Comparison of ENCODE assay signal across 20 mouse cellular contexts in the genomic region with DNA sequence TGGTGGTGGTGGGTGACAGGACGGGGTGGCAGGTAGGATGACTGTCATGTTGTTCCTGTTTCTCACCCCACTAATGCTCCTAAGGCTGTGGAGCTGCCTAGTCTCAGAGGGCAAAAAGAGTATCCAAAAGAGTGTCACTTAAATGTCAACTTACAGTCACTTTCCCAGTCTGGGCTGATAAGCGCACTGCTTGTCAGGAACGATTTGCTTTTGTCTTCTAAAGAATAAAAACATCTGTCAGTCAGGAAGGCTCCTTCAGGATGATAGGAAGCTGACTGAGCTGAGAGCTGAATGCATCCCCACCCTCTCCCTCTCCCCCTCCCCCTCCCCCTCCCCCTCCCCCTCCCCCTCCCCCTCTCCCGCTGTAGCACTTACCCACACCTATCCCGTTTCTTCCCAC.
DNase-seq lines count a peak whose midpoint lies in the region; ATAC-seq and TF ChIP-seq lines count a peak whose summit lies in the region.
"Had no signal": no experiment of that assay in that cellular context is flagged by ENCODE, and none has a peak within 500 bp of the region (broad histone marks: within the 10 kb centered on the region; RNA-seq: fewer than 3 reads in every experiment).

No protein-coding gene starts in this region.

- no peak overlapping the region for H3K27ac ChIP-seq in forebrain, embryonic 13.5 days
- no peak overlapping the region for H3K27ac ChIP-seq in forebrain, embryonic 14.5 days (ENCODE audit: low read depth, low read length)
- H3K27ac ChIP-seq in forebrain, postnatal 0 days (ENCODE audit: low read depth, low read length): no peak overlapping the region
- no peak overlapping the region for H3K27ac ChIP-seq in forebrain, embryonic 11.5 days (ENCODE audit: low read depth, low read length)
- H3K27ac ChIP-seq in heart, postnatal 0 days (ENCODE audit: low read depth): no peak overlapping the region
- peak overlapping the region; percentile 98 for H3K27ac ChIP-seq in brown adipose tissue, adult 24 weeks (replicated peaks; ENCODE audit: low read depth, low read length)
- H3K27ac ChIP-seq: heart, embryonic 13.5 days; hindbrain, embryonic 10.5 days; hindbrain, embryonic 13.5 days; intestine, embryonic 15.5 days had no signal

- no peak for DNase-seq in forebrain, embryonic 14.5 days (ENCODE audit: low spot score)
- DNase-seq in forebrain, postnatal 0 days: no peak
- no peak for DNase-seq in forebrain, embryonic 11.5 days (ENCODE audit: low spot score)
- DNase-seq in heart, postnatal 0 days (ENCODE audit: low spot score): no peak
- DNase-seq in heart, adult 9 months (ENCODE audit: low spot score in 2 of 2): no peak
- DNase-seq: adrenal gland, adult 8-10 months; adrenal gland, postnatal 25 days; cerebellum, adult 18-20 months; cerebellum, adult 9-10 months; cerebellum, postnatal 14 days; gastrocnemius, postnatal 25 days; kidney, adult 11 months had no signal

- no peak overlapping the region for H3K4me2 ChIP-seq in forebrain, embryonic 13.5 days
- no peak overlapping the region for H3K4me2 ChIP-seq in forebrain, embryonic 14.5 days (ENCODE audit: low read length)
- H3K4me2 ChIP-seq in forebrain, postnatal 0 days (ENCODE audit: low read depth): no peak overlapping the region
- no peak overlapping the region for H3K4me2 ChIP-seq in forebrain, embryonic 11.5 days (ENCODE audit: low read depth, low read length, severe bottlenecking)
- no peak overlapping the region for H3K4me2 ChIP-seq in heart, postnatal 0 days (ENCODE audit: low read depth, low read length)
- H3K4me2 ChIP-seq: heart, embryonic 13.5 days; hindbrain, embryonic 13.5 days; intestine, embryonic 15.5 days had no signal

- H3K36me3 ChIP-seq in forebrain, embryonic 13.5 days (ENCODE audit: poor library complexity, severe bottlenecking): no peaks in the 10 kb centered on the region
- H3K36me3 ChIP-seq in forebrain, embryonic 14.5 days (ENCODE audit: control insufficient read depth, insufficient read depth, low read length): no peaks in the 10 kb centered on the region
- no peaks in the 10 kb centered on the region for H3K36me3 ChIP-seq in forebrain, postnatal 0 days (ENCODE audit: insufficient read depth)
- H3K36me3 ChIP-seq in forebrain, embryonic 11.5 days (ENCODE audit: control insufficient read depth, insufficient read depth, low read length): no peaks in the 10 kb centered on the region
- no peaks in the 10 kb centered on the region for H3K36me3 ChIP-seq in heart, postnatal 0 days (replicated peaks; ENCODE audit: control insufficient read depth, insufficient read depth, low read length)
- H3K36me3 ChIP-seq: heart, embryonic 13.5 days; hindbrain, embryonic 10.5 days; hindbrain, embryonic 13.5 days; intestine, embryonic 15.5 days had no signal

- 57% methylated on average over 4 of the region's 5 CpGs for WGBS in forebrain, embryonic 13.5 days
- 71% methylated on average over 4 of the region's 5 CpGs for WGBS in forebrain, embryonic 14.5 days
- WGBS in forebrain, postnatal 0 days: 63% methylated on average over 3 of the region's 5 CpGs
- 79% methylated on average over 4 of the region's 5 CpGs for WGBS in forebrain, embryonic 11.5 days
- 17% methylated on average over 3 of the region's 5 CpGs for WGBS in heart, postnatal 0 days

- peak; percentile 4; the same call in 1 of the 2 replicates for ATAC-seq in forebrain, embryonic 13.5 days
- no peak for ATAC-seq in forebrain, embryonic 14.5 days
- ATAC-seq in forebrain, postnatal 0 days: peak; percentile 74
- no peak for ATAC-seq in forebrain, embryonic 11.5 days (replicated peaks; ENCODE audit: low FRiP score)
- ATAC-seq in heart, postnatal 0 days (ENCODE audit: insufficient read depth, low read depth): peak; percentile 22; the same call in 1 of the 2 replicates
- ATAC-seq: activated CD4-positive, CD25-positive, alpha-beta regulatory T cell, adult 4 months; hindbrain, embryonic 16.5 days; intestine, embryonic 15.5 days had no signal

- TF ChIP-seq EP300 in heart, postnatal 0 days (IDR thresholded peaks at IDR 0.05; ENCODE audit: low read depth): no peak

- TF ChIP-seq CTCF in forebrain, postnatal 0 days (IDR thresholded peaks at IDR 0.05; ENCODE audit: low read depth): no peak
- no peak for TF ChIP-seq CTCF in heart, postnatal 0 days (IDR thresholded peaks at IDR 0.05; ENCODE audit: low read depth)

- H3K27me3 ChIP-seq in forebrain, embryonic 13.5 days: no peaks in the 10 kb centered on the region
- H3K27me3 ChIP-seq in forebrain, embryonic 14.5 days (replicated peaks; ENCODE audit: control insufficient read depth, insufficient read depth, low read length): no peaks in the 10 kb centered on the region
- no peaks in the 10 kb centered on the region for H3K27me3 ChIP-seq in forebrain, postnatal 0 days (ENCODE audit: insufficient read depth, low read length)
- no peaks in the 10 kb centered on the region for H3K27me3 ChIP-seq in forebrain, embryonic 11.5 days (ENCODE audit: control insufficient read depth, insufficient read depth, low read length)
- H3K27me3 ChIP-seq in heart, postnatal 0 days (ENCODE audit: control insufficient read depth, insufficient read depth, low read length): peaks cover 4% of the 10 kb centered on the region; the same call in 1 of the 2 replicates
- H3K27me3 ChIP-seq: hindbrain, embryonic 13.5 days; intestine, embryonic 15.5 days had no signal

- no peaks in the 10 kb centered on the region for H3K4me1 ChIP-seq in forebrain, embryonic 13.5 days
- H3K4me1 ChIP-seq in forebrain, embryonic 14.5 days (ENCODE audit: control insufficient read depth, insufficient read depth, low read length): no peaks in the 10 kb centered on the region
- no peaks in the 10 kb centered on the region for H3K4me1 ChIP-seq in forebrain, postnatal 0 days (ENCODE audit: insufficient read depth)
- H3K4me1 ChIP-seq in forebrain, embryonic 11.5 days (replicated peaks; ENCODE audit: control insufficient read depth, insufficient read depth, low read length): no peaks in the 10 kb centered on the region
- H3K4me1 ChIP-seq in heart, postnatal 0 days (ENCODE audit: control insufficient read depth, insufficient read depth): peaks cover 14% of the 10 kb centered on the region
- H3K4me1 ChIP-seq in brown adipose tissue, adult 24 weeks (ENCODE audit: control insufficient read depth, insufficient read depth, insufficient read length, low read length): peaks cover 15% of the 10 kb centered on the region
- H3K4me1 ChIP-seq: intestine, embryonic 15.5 days had no signal

- no peaks in the 10 kb centered on the region for H3K9me3 ChIP-seq in forebrain, embryonic 13.5 days (replicated peaks)
- no peaks in the 10 kb centered on the region; the same call in 1 of the 2 replicates for H3K9me3 ChIP-seq in forebrain, embryonic 14.5 days (replicated peaks; ENCODE audit: control insufficient read depth, low read length)
- H3K9me3 ChIP-seq in forebrain, postnatal 0 days (ENCODE audit: low read length): no peaks in the 10 kb centered on the region
- H3K9me3 ChIP-seq in forebrain, embryonic 11.5 days (ENCODE audit: control insufficient read depth, low read length): no peaks in the 10 kb centered on the region
- no peaks in the 10 kb centered on the region for H3K9me3 ChIP-seq in heart, postnatal 0 days (replicated peaks; ENCODE audit: control insufficient read depth, low read length)
- H3K9me3 ChIP-seq: heart, embryonic 13.5 days; hindbrain, embryonic 10.5 days; hindbrain, embryonic 13.5 days; intestine, embryonic 15.5 days had no signal

- H3K9ac ChIP-seq in forebrain, embryonic 13.5 days: no peak overlapping the region
- no peak overlapping the region for H3K9ac ChIP-seq in forebrain, embryonic 14.5 days (ENCODE audit: low read length)
- no peak overlapping the region for H3K9ac ChIP-seq in forebrain, postnatal 0 days
- H3K9ac ChIP-seq in forebrain, embryonic 11.5 days (ENCODE audit: low read length): no peak overlapping the region
- H3K9ac ChIP-seq in heart, postnatal 0 days (replicated peaks; ENCODE audit: low read depth, low read length): no peak overlapping the region
- H3K9ac ChIP-seq: heart, embryonic 13.5 days; hindbrain, embryonic 13.5 days; intestine, embryonic 15.5 days had no signal

- no peak overlapping the region for H3K4me3 ChIP-seq in forebrain, embryonic 13.5 days
- no peak overlapping the region for H3K4me3 ChIP-seq in forebrain, embryonic 14.5 days (ENCODE audit: low read depth, low read length)
- no peak overlapping the region for H3K4me3 ChIP-seq in forebrain, postnatal 0 days (ENCODE audit: low read depth, low read length)
- no peak overlapping the region for H3K4me3 ChIP-seq in forebrain, embryonic 11.5 days (ENCODE audit: low read depth, low read length)
- H3K4me3 ChIP-seq in heart, postnatal 0 days (ENCODE audit: low read depth, low read length): no peak overlapping the region
- H3K4me3 ChIP-seq in brown adipose tissue, adult 24 weeks (ENCODE audit: insufficient read depth, low read depth, low read length): no peak overlapping the region
- H3K4me3 ChIP-seq: heart, embryonic 13.5 days; hindbrain, embryonic 10.5 days; hindbrain, embryonic 13.5 days; intestine, embryonic 15.5 days had no signal

Comparison
In these comparisons a context has a peak if more than half of its experiments do, and no peak if none do; other contexts are left out.
1. ATAC-seq: peak in forebrain, embryonic 13.5 days (single experiment), forebrain, postnatal 0 days (single experiment) and heart, postnatal 0 days (single experiment); none in forebrain, embryonic 14.5 days (single experiment) and forebrain, embryonic 11.5 days (single experiment).